Mouse (Mus musculus) E14TG2a.4 (cell line): Measurements from ENCODE around the gene Foxd3.

ENCODE experiments used
- H3K27me3 ChIP-seq: 2 replicates; pipeline ENCODE4 v1.6.1; 2014; ENCODE audit warnings: low read length, control low read depth; ENCODE audit not compliant: insufficient read depth
- H3K36me3 ChIP-seq: 2 replicates; pipeline ENCODE4 v1.6.1; 2014; ENCODE audit warnings: low read length, control low read depth; ENCODE audit not compliant: insufficient read depth
- H3K4me1 ChIP-seq: replicated peaks from 2 replicates; pipeline ENCODE4 v1.6.1; 2014; ENCODE audit warnings: low read depth, low read length, control low read depth
- H3K4me3 ChIP-seq: replicated peaks from 2 replicates; pipeline ENCODE4 v1.5.1; 2014; ENCODE audit warnings: mild to moderate bottlenecking, low read length
- H3K9me3 ChIP-seq: 2 replicates; pipeline ENCODE4 v1.6.1; 2014; ENCODE audit warnings: low read length, control low read depth
- CTCF ChIP-seq: conservative IDR thresholded peaks from 2 replicates; pipeline ENCODE4 v1.5.1; 2014; ENCODE audit warnings: low read length
- NANOG ChIP-seq: IDR thresholded peaks from 2 replicates; pipeline ENCODE4 v1.6.1; 2014; ENCODE audit warnings: borderline replicate concordance, low read length, mixed read lengths
- POU5F1 ChIP-seq: IDR thresholded peaks from 2 replicates; pipeline ENCODE4 v1.6.1; 2014; ENCODE audit warnings: low read length, borderline replicate concordance

Foxd3 gene

DNA sequence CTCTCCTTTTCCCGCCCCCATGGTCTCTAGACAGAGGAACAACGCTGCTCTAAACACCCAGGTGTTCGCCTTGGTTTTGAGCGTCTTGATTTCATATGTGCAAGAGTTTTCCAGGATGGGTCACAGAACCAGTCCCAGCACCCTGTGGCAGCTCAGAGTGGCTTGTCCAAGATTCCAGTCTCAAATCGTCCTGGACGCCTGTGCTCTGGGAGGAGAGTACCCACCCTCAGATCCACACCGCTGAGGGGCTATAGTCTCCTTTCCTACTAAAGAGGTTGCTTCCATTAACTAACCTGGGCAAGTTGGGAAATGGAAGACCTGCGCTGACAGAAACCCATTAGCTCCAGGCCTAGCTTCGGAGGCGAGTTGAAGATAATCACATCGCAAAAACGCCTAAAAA is 5.9 kb downstream of the Foxd3 start:
- Histone ChIP-seq H3K4me1 (peaks cover 57% of the 10 kb centered on the region), H3K4me3 (peak overlapping the region; percentile 69; the same call in 1 of the 2 replicates), H3K27me3 (peaks cover 40% of the 10 kb centered on the region), H3K9me3 (no peaks in the 10 kb centered on the region), H3K36me3 (no peaks in the 10 kb centered on the region)
- TF ChIP-seq POU5F1 (no peak), NANOG (no peak), CTCF (no peak)

DNA sequence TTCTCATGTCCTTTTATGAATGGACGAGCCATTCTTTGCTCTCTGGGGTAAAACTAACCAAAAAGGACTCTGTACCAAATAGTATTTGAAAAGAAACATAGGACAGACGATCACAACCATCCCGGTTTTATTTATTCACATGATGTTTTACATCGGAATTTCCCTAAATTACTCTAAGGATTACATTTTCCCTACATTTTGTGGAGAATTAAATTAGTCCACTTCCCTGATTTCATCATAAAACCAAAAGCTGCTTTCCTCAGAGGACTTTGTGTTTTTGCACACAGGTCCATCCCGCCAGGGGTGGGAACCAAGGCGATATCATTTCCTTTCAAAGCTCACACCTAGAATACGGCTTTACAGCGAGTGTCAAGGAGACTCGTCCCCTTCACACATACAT is 6.3 kb downstream of the Foxd3 start:
- peaks cover 39% of the 10 kb centered on the region for H3K27me3 ChIP-seq
- peaks cover 60% of the 10 kb centered on the region for H3K4me1 ChIP-seq
- H3K36me3 ChIP-seq: no peaks in the 10 kb centered on the region
- TF ChIP-seq POU5F1 (no peak), NANOG (no peak), CTCF (no peak)
- no peaks in the 10 kb centered on the region for H3K9me3 ChIP-seq
- H3K4me3 ChIP-seq: peak overlapping the region; percentile 69

- peak overlapping the region; percentile 69 for H3K4me3 ChIP-seq
- TF ChIP-seq CTCF (no peak), NANOG (no peak), POU5F1 (no peak)
- H3K4me1 ChIP-seq: peaks cover 65% of the 10 kb centered on the region
- no peaks in the 10 kb centered on the region for H3K9me3 ChIP-seq
- H3K36me3 ChIP-seq: no peaks in the 10 kb centered on the region
- H3K27me3 ChIP-seq: peaks cover 35% of the 10 kb centered on the region
Observed at GRCm38 (mm10) chr4:99662841-99663567, 6.9 kb downstream of the Foxd3 start.

GRCm38 (mm10) chr4:99663710-99664109 is 7.6 kb downstream of the Foxd3 start:
- Histone ChIP-seq H3K4me1 (peaks cover 67% of the 10 kb centered on the region), H3K9me3 (no peaks in the 10 kb centered on the region), H3K36me3 (no peaks in the 10 kb centered on the region), H3K4me3 (peak overlapping the region; percentile 69), H3K27me3 (peaks cover 33% of the 10 kb centered on the region)
- no peak for TF ChIP-seq POU5F1
- TF ChIP-seq NANOG: no peak
- TF ChIP-seq CTCF: peak; percentile 54

GRCm38 (mm10) chr4:99670203-99670851 is 14.2 kb downstream of the Foxd3 start:
- TF ChIP-seq POU5F1: no peak
- no peak for TF ChIP-seq CTCF
- TF ChIP-seq NANOG: peak; percentile 26; the same call in 1 of the 2 replicates
- no peaks in the 10 kb centered on the region for H3K27me3 ChIP-seq
- H3K4me1 ChIP-seq: peaks cover 78% of the 10 kb centered on the region

DNA sequence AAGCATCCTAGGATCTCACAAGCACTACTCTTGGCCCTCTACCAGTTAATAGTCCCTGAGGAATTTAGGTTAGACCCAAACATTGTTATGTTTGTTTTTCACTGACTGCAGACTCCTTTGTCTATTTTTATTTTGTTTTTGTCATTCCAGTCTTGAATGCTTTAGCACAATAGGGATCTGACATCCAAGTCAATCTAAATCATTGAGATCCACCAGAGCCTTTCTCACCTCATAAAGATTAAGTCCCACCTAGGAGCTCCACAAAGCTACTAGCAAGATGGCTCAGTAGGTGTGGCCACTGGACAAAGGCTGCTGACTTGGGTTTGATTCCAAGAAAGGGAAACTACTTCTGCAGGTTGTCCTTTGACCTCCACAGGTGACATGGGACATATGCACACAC is 19.1 kb downstream of the Foxd3 start:
- TF ChIP-seq POU5F1 (no peak), CTCF (no peak), NANOG (peak; percentile 85)
- Histone ChIP-seq H3K27me3 (no peaks in the 10 kb centered on the region), H3K4me3 (no peak overlapping the region), H3K9me3 (peaks cover 8% of the 10 kb centered on the region; the same call in 1 of the 2 replicates), H3K36me3 (no peaks in the 10 kb centered on the region), H3K4me1 (peaks cover 49% of the 10 kb centered on the region)

More at GRCm38 (mm10) chr4:99670203-99670851, 14.2 kb downstream of the Foxd3 start:
- Histone ChIP-seq H3K4me3 (no peak overlapping the region), H3K36me3 (no peaks in the 10 kb centered on the region), H3K9me3 (peaks cover 8% of the 10 kb centered on the region; the same call in 1 of the 2 replicates)

DNA sequence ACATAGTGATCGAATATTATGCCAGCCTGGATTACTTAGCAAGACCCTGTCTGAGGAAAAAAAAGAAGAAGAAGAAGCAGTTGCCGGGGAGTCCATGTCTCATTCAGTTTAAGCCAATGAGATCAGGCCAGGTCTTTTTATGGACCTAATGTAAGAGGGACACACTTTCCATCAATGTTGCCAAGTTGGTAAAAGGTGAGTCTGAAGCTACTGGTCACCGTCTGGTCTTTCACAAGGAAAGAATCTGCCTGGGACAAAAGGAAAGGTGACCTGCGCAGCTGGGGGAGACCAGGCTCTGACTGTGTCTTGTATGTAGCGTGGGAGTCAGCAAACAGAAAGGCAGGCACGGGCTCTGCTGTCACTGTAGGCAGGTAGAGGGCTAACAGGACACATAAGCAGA is 27.8 kb downstream of the Foxd3 start:
- no peaks in the 10 kb centered on the region for H3K4me1 ChIP-seq
- TF ChIP-seq NANOG: no peak
- no peak for TF ChIP-seq POU5F1
- no peak for TF ChIP-seq CTCF

DNA sequence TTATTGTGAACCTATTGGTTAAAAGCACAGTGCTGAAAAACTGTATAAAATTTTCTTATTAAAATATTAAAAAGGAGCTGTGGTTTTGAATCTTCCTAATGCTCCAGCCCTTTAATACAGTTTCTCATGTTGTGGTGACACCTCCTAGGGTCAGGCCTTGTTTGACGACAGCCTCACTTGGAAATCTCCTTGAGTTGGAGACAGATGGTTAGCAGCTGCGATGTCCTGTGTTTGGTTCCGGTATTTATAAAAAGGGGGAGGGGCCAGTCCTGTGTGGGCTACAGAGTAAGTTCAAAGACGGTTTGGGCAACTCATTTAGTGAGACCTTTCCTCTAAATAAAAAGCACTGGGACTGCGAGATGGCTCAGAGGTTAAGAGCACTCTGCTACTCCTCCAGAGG is 30.2 kb downstream of the Foxd3 start:
- no peaks in the 10 kb centered on the region for H3K4me1 ChIP-seq
- no peaks in the 10 kb centered on the region for H3K9me3 ChIP-seq
- no peaks in the 10 kb centered on the region for H3K27me3 ChIP-seq
- TF ChIP-seq NANOG (no peak), POU5F1 (no peak), CTCF (no peak)
- no peaks in the 10 kb centered on the region for H3K36me3 ChIP-seq
- H3K4me3 ChIP-seq: no peak overlapping the region

More for the DNA sequence above, 27.8 kb downstream of the Foxd3 start:
- Histone ChIP-seq H3K36me3 (no peaks in the 10 kb centered on the region), H3K4me3 (no peak overlapping the region), H3K27me3 (no peaks in the 10 kb centered on the region), H3K9me3 (no peaks in the 10 kb centered on the region)
